Mouse (Mus musculus): ENCODE results near the gene Art4. TPM values are rescaled to one million over a fixed set of nuclear protein-coding genes. Genes with fewer than 3 reads are reported as not detected.
A peak's percentile ranks its signal among the peaks of the same experiment; 100 is the strongest.

Art4 gene
- total RNA-seq (2021), result under 1 TPM; 0.10 to 0.11 TPM
- long read RNA-seq, experiment 1, result 0 reads
- long read RNA-seq, experiment 2, result 0 reads

- DNase-seq, result no peak
- intact Hi-C loops (cut with DNase I), result no loop called here
- peak within 1 kb of the TSS; percentile 56 for H3K27ac ChIP-seq
- no peak for TF ChIP-seq CTCF (IDR thresholded peaks at IDR 0.05)
- H3K4me3 ChIP-seq, result peak within 1 kb of the TSS; percentile 7
These were observed at the start of gene Art4 for GRCm38 (mm10) chr6:136857186-136857872. Gene Art4, minus strand, starts transcription at chr6:136857733.

- DNase-seq, result peak; percentile 35
- peak overlapping the region; percentile 78 for H3K27ac ChIP-seq
- TF ChIP-seq CTCF (IDR thresholded peaks at IDR 0.05), result no peak
These were observed 49.4 kb upstream of the Art4 start for GRCm38 (mm10) chr6:136906937-136907293.

GRCm38 (mm10) chr6:136906283-136906936, 48.9 kb upstream of the Art4 start:
- no peak for TF ChIP-seq CTCF (IDR thresholded peaks at IDR 0.05)
- Histone ChIP-seq H3K27ac (peak overlapping the region; percentile 78), H3K4me3 (peak overlapping the region; percentile 9)
- intact Hi-C loops (cut with DNase I), result no loop called here
- peak; percentile 24 for DNase-seq

More at GRCm38 (mm10) chr6:136906937-136907293, 49.4 kb upstream of the Art4 start:
- intact Hi-C loops (cut with DNase I), result no loop called here
- no peak overlapping the region; the same call in 1 of the 2 replicates for H3K4me3 ChIP-seq

GRCm38 (mm10) chr6:136903885-136904470, 46.4 kb upstream of the Art4 start:
- no peak overlapping the region for H3K4me3 ChIP-seq
- no peak for DNase-seq
- intact Hi-C loops (cut with DNase I), result no loop called here
- TF ChIP-seq CTCF (IDR thresholded peaks at IDR 0.05), result no peak
- H3K27ac ChIP-seq, result no peak overlapping the region

- no peak for TF ChIP-seq CTCF (IDR thresholded peaks at IDR 0.05)
- Histone ChIP-seq H3K4me3 (no peak overlapping the region), H3K27ac (no peak overlapping the region)
- no peak for DNase-seq
- intact Hi-C loops (cut with DNase I), result no loop called here
These were observed 45.0 kb upstream of the Art4 start for GRCm38 (mm10) chr6:136902527-136902926.

GRCm38 (mm10) chr6:136901010-136901409, 43.5 kb upstream of the Art4 start:
- no peak for TF ChIP-seq CTCF (IDR thresholded peaks at IDR 0.05)
- H3K27ac ChIP-seq, result peak overlapping the region; percentile 54; the same call in 1 of the 2 replicates
- intact Hi-C loops (cut with DNase I), result no loop called here
- H3K4me3 ChIP-seq, result no peak overlapping the region
- no peak for DNase-seq

GRCm38 (mm10) chr6:136900369-136901009, 43.0 kb upstream of the Art4 start:
- no peak for DNase-seq
- intact Hi-C loops (cut with DNase I), result no loop called here
- no peak for TF ChIP-seq CTCF (IDR thresholded peaks at IDR 0.05)
- Histone ChIP-seq H3K4me3 (no peak overlapping the region), H3K27ac (peak overlapping the region; percentile 54; the same call in 1 of the 2 replicates)

- H3K27ac ChIP-seq, result peak overlapping the region; percentile 75
- intact Hi-C loops (cut with DNase I), result no loop called here
- H3K4me3 ChIP-seq, result no peak overlapping the region
- DNase-seq, result no peak
- TF ChIP-seq CTCF (IDR thresholded peaks at IDR 0.05), result no peak
These were observed 41.4 kb upstream of the Art4 start for GRCm38 (mm10) chr6:136898954-136899353.

GRCm38 (mm10) chr6:136898222-136898621, 40.7 kb upstream of the Art4 start:
- Histone ChIP-seq H3K4me3 (no peak overlapping the region), H3K27ac (peak overlapping the region; percentile 75)
- intact Hi-C loops (cut with DNase I), result no loop called here
- no peak for DNase-seq
- no peak for TF ChIP-seq CTCF (IDR thresholded peaks at IDR 0.05)

GRCm38 (mm10) chr6:136897789-136898188, 40.3 kb upstream of the Art4 start:
- DNase-seq, result peak; percentile 53
- Histone ChIP-seq H3K4me3 (no peak overlapping the region), H3K27ac (peak overlapping the region; percentile 75)
- no peak for TF ChIP-seq CTCF (IDR thresholded peaks at IDR 0.05)
- intact Hi-C loops (cut with DNase I), result no loop called here

GRCm38 (mm10) chr6:136894532-136895339, 37.2 kb upstream of the Art4 start:
- no peak overlapping the region for H3K4me3 ChIP-seq
- TF ChIP-seq CTCF (IDR thresholded peaks at IDR 0.05), result no peak
- intact Hi-C loops (cut with DNase I), result no loop called here
- DNase-seq, result no peak
- H3K27ac ChIP-seq, result peak overlapping the region; percentile 72

GRCm38 (mm10) chr6:136892002-136892401, 34.5 kb upstream of the Art4 start:
- Histone ChIP-seq H3K27ac (peak overlapping the region; percentile 72), H3K4me3 (peak overlapping the region; percentile 15; the same call in 1 of the 2 replicates)
- intact Hi-C loops (cut with DNase I), result no loop called here
- no peak for TF ChIP-seq CTCF (IDR thresholded peaks at IDR 0.05)
- DNase-seq, result no peak

Measured in gastrocnemius, adult 2 months (tissue).